Mouse (Mus musculus) thymus, postnatal 25 days (tissue): Measurements from ENCODE around the gene Cldnd1.

Experiments used
- DNase-seq: peaks from one replicate; pipeline ENCODE4 v3.0.0; 2022

The Cldnd1 gene

DNA sequence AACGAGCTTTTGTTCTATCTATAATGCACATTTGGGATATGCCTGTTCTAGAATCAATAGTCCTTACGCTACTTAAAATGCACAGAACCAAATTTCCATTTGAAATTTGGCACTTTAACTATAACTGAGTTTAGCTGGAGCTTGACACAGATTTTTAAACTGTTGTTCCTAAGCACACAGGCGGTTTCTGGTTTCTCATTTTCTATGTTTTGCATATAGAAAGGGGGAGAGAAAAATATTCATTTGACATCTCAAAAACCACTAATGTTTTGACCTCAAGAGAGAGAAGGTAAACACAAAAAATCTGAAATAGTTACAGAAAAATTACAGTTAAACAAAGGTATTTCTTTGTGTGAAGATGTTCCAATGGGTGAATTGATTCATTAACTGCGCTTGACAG lies 18.2 kb upstream of the Cldnd1 start:
- no peak for DNase-seq

DNA sequence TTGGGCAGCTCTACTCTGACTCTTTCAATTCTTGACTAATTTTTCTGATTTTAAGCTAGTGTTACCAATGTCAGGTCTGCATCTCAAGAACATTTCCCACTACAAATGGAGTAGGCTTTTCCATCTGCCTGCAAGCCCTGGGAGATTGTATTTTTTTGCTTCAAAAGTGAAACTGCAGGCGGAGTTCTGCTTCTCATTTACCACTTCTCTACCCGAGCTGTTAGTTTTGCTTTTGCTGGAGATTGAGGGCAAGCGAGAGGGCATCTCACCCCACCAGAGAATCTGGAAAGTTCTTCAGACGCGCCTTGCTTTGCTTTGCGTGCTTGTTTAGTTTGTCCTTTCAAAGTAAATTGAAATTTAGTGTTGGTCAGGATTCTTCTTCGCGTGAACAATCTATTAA lies 15.5 kb upstream of the Cldnd1 start:
- DNase-seq: no peak

DNA sequence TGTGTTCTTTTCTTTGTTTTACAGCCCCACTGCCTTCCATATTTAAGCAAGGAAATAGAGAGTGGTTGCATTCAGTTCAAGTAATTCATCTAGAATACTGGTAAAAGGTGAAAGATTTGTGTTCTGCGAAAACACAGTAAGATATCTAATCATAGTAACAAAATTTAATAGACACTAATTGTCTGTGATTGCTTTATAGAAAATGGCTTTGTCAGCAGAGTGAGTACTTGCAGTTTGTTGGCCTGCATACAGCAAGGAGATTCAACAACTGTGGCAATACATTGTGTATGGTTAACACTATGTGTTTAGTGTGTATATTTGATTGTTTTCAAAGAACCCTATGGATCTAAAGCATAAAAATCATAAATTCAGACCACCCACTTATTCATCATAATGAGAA lies 14.6 kb upstream of the Cldnd1 start:
- no peak for DNase-seq

DNA sequence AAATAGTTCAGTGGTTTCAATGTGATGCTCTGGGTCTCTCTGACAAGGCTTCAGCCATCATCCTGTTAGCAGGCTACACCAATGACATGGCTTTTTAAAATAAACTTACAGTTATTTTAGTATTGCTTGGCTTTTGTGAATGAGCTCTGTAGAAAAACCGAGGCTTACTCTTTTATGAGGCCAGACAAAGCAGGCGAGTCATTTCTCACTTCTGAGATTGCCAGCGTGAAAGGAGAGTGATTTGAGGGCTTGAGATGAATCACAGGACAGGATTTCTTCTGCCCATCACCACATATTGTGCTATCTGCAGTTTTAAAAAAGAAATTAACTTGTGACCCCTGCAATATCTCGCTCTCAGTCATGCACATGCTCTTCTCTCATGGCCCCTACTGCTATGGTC lies 12.7 kb upstream of the Cldnd1 start:
- no peak for DNase-seq

DNA sequence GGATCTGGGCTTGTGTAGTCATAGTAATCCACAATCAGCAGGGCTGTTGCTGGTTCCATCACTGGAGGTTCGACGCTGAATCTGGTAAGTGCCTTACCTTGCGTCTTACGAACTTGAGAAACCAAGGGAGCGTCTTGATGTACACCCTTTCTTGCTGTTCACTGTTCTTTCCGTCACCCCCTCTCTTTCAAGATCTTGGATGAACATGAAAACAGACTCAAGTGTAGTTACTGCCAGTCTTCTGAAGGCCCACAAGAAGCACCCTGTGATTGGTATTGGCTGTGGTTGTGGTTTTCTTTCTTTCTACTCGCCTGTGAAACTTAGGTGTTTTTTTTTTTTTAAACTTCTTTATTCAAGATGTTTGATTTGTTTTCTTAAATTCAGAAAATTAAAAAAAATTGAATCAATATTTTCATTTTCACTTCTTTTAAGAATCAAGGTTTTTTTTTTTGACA lies 9.0 kb upstream of the Cldnd1 start, which contains the start of gene Gpr15:
Gpr15 (minus strand) TSS at position 405 of the 455 bp plus-strand sequence.
- DNase-seq: no peak

DNA sequence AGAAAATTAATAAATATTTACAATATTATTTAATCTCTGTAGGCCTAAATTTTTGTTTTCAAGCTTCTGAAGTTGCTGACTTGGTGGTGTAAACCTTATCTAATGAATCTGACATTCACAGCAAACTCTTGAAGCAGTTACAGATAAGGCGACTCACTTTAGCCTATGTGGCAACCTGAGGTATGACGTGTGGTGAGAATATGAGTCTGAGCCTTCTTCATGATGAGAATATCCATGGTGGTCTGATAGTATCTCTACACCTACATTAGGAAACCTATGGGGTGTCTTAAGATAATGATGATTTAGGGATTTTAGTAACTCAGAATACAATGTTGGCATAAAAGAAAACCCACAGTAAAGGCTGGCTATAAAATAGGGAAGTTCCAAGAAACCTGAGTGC lies 5.4 kb upstream of the Cldnd1 start:
- no peak for DNase-seq

DNA sequence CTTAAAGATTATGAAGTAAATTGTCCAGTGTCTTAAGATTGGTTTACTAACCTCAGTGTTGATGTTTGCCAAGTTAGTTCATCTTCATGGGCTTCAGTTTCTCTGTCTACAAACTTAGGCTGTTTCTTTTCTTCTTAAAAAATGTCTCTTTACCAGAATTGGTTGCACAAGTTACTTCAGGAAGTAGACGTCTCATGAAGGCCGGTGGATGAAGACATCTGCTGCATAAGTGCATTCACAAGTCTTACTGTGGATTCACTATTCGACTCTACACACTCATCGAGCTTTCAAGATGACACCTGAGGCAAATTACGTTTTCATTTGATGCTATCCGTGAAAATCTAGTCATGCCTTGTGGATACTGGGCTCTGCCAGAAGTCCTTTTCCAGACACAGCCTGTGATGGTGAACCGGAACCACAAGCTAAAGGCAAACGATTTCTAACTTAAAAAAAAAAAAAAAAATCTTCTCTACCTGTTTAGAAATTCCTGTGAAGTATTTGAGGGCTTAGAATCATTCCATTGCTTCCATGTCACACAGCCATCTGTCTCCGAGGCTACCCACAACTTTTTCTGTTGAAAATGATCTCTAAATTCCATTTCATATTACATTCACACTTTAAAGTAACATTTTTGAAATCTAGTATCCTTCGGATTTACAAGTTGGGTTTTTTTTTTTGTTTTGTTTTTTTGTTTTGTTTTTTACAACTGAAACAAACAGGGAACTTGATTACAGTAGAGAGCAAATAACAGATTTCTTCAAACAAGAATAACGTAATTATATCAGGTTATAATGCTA lies 832 bp upstream of the Cldnd1 start:
- DNase-seq: no peak

DNA sequence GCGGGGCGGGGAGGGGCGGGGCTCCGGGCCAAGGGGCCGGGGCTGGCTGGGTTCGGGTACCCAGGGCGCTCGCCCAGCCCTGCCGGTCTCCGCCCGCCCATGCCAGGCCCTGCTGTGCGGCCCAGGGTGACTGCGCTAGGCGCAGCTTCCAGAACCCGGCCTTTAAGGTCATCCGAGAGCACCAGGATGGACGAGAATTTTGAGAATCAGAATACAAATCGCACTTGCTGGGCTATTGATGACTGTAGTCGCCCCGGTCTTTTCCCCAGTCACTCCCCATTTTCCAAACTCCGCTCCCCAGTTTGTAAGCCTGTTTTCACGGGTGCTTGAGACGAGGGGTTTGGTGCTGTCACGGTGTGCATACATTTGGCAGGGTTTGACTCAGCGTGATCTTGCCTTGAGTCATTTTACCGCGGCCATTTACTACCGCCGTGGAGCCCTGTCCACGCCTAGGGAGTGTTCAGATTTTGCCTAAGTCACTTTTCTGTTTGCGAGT lies 514 bp downstream of the Cldnd1 start:
- no peak for DNase-seq

DNA sequence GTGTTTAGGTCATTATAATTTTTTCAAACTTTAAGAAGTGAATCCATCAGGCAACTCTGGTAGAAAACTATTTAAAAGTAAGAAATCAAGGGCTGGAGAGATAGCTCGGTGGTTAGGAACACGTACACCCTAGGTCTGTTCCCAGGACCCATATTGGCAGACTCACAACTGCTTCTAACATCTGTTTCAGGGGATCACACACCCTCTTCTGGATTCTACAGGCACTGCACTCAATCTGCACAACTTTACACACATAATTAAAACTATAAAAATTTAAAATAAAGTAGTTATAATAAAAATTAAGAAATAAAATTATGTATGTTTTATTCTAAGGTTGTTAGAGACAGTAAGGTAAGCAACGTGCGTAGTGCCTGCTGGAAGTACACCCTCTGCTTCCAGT lies 10.5 kb downstream of the Cldnd1 start:
- DNase-seq: no peak

DNA sequence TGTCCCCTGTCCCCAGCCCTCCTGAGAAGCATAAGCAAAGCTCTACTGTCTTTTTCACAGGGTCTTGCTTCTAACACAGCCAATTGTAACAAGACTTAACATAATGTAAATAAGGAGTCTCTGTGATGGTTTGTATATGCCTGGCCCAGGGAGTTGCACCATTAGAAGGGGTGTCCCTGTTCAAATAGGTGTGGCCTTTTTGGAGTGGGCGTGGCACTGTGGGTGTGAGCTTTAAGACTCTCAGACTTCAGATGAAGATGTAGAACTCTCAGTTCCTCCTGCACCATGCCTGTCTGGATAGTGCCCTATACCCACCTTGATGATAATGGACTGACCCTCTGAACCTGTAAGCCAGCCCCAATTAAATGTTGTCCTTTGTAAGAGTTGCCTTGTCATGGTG lies 11.1 kb downstream of the Cldnd1 start:
- no peak for DNase-seq

DNA sequence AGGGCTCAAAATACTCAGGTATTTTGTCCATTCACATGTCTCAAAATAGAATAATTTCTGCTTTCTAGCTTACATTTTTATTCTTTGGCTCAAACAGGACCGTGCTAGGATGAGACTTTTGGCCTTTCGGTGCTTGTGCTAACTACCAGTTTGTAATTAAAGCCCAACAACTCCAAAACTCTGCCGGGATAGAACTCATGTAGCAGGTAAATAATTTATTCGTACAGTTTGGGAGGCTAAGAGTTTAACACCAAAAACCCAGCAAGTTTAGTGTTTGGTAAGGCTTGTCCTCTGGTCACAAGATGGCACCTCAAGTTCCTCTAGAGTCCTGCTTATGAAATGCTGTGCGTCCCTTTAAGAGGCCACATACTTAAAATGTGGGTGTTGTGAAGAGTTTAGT lies 13.0 kb downstream of the Cldnd1 start:
- no peak for DNase-seq

DNA sequence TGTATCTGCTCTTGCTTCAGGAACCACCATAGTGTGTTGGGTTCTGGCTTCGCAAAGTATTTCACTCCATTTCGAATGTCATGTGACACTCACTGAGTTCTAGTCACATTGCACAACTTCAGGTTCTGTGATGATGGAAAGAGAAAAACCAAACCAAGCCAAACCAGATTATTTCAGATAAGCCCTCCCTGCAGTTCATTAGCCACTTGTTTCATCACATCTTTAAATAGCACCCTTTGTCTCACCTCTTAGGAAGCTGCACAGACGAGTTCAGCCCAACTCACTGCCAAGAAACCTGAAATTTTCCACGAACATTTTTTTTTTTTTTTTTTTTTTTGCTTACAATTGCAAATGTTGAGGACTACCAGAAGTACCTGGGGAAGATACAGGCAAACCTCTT lies 19.0 kb downstream of the Cldnd1 start:
- DNase-seq: no peak

DNA sequence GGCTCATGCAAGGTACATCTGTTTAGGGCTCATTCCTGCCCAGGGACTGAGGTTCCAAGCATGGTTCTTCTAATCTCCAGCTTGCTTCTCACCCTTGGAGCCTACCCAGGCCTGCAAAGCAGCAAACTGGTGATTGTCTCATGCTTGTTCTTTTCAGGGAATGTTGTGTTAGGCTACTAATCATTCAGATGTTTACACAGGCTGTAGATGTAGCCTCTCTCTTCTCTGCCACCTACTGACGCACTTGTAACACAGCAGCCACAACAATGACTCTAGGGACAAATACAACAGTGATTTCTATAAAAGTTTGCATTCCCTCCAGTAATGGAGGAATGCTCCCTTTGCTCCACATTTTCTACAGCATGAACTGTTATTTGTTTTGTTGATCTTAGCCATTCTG lies 23.6 kb downstream of the Cldnd1 start:
- no peak for DNase-seq

DNA sequence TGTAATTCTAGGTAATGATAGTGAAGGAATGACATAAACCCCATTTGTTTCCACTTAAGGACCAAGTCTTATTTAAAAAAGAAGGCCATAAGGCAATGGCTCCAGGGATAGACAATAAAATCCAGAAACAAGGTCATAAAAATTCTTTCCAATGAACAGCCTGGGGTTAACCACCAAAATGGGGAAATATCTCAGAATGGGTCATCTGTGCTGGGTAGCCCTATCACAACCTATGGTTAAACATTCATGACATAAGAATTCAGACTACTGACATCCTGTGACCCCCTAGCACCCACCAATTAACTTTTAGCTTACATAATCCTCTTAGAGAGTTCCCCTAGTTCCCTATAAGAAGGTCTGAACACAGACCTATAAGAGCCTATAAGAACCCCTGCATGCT lies 28.5 kb downstream of the Cldnd1 start:
- no peak for DNase-seq

DNA sequence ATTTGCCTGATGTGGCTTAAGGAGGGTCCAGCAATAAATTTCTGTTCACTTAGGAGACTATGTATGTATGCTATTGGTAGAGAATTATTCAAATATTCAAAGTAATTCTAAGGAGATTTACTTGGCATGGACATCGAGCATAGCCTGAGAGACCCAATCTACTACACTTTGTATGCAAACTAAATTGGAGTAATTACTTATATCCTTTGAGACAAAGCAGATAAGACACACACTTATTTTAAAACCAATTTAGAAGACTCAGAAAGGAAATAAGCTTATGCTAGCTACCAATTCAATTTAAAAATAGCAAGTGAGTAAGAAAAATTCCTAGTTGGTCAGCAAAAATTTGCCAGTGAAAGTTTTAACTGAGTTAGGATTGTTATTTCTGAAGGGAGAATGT lies 35.4 kb downstream of the Cldnd1 start, which contains the start of gene Olfr172:
Olfr172 (minus strand) TSS at position 101 of the 400 bp plus-strand sequence.
- no peak for DNase-seq
